Comparison of ENCODE assay signal across 8 mouse cellular contexts in genomic region chr1:128803433-128804060, GRCm38 (mm10).
A peak's percentile ranks its signal among the peaks of the same experiment; 100 is the strongest.
DNase-seq lines count a peak whose midpoint lies in the region.

No protein-coding gene starts in this region.

- no peaks in the 10 kb centered on the region for H3K36me3 ChIP-seq in heart, embryonic 10.5 days
- no peaks in the 10 kb centered on the region for H3K36me3 ChIP-seq in embryonic facial prominence, embryonic 10.5 days (replicated peaks)

- DNase-seq in heart, adult 9 months (ENCODE audit: low spot score in 2 of 2): peak; percentile 7 to 8
- DNase-seq in heart, embryonic 10.5 days (ENCODE audit: low spot score): no peak
- peak; percentile 23 for DNase-seq in embryonic facial prominence, embryonic 10.5 days (ENCODE audit: low spot score)
- DNase-seq in heart, postnatal 14 days: peak; percentile 36 to 48
- DNase-seq in lung, postnatal 10 days: peak; percentile 73
- no peak for DNase-seq in gastrocnemius, postnatal 25 days
- DNase-seq in left cerebral cortex, adult 18-20 months (ENCODE audit: low spot score in 2 of 2): no peak
- DNase-seq in ovary, adult 18-20 months (ENCODE audit: low spot score): no peak

- WGBS in heart, embryonic 10.5 days: 18% methylated on average over 9 of the region's 9 CpGs
- 44% methylated on average over 9 of the region's 9 CpGs for WGBS in embryonic facial prominence, embryonic 10.5 days

- no peaks in the 10 kb centered on the region for H3K9me3 ChIP-seq in heart, embryonic 10.5 days
- no peaks in the 10 kb centered on the region for H3K9me3 ChIP-seq in embryonic facial prominence, embryonic 10.5 days

- intact Hi-C loops in heart, postnatal 14 days (cut with DNase I): no loop called here

- peaks cover 8% of the 10 kb centered on the region for H3K4me1 ChIP-seq in heart, embryonic 10.5 days
- peaks cover 39% of the 10 kb centered on the region for H3K4me1 ChIP-seq in embryonic facial prominence, embryonic 10.5 days

- H3K4me3 ChIP-seq in heart, embryonic 10.5 days: no peak overlapping the region
- no peak overlapping the region for H3K4me3 ChIP-seq in embryonic facial prominence, embryonic 10.5 days

- H3K27me3 ChIP-seq in heart, embryonic 10.5 days (ENCODE audit: insufficient read depth, poor library complexity, severe bottlenecking): 0 out of 2 replicates have a peak, but pooled peaks cover 6% of the 10 kb centered on the region
- peaks cover 27% of the 10 kb centered on the region; the same call in 1 of the 2 replicates for H3K27me3 ChIP-seq in embryonic facial prominence, embryonic 10.5 days (replicated peaks; ENCODE audit: low read depth, poor library complexity, severe bottlenecking)

- no peak overlapping the region for H3K27ac ChIP-seq in heart, embryonic 10.5 days
- H3K27ac ChIP-seq in embryonic facial prominence, embryonic 10.5 days (replicated peaks): peak overlapping the region; percentile 41

Comparison
In these comparisons a context has a peak if more than half of its experiments do, and no peak if none do; other contexts are left out.
1. DNase-seq: peak in heart, adult 9 months (2 of 2), embryonic facial prominence, embryonic 10.5 days (single experiment), heart, postnatal 14 days (2 of 2) and lung, postnatal 10 days (single experiment); none in heart, embryonic 10.5 days (single experiment), gastrocnemius, postnatal 25 days (single experiment), left cerebral cortex, adult 18-20 months (0 of 2) and ovary, adult 18-20 months (single experiment).